Mouse (Mus musculus) liver, embryonic 14.5 days (tissue): ENCODE data around the gene Ireb2.
A peak's percentile ranks its signal among the peaks of the same experiment; 100 is the strongest.

ENCODE experiments used
- CTCF ChIP-seq: IDR thresholded peaks from 2 replicates; pipeline ENCODE4 v1.5.1; 2016; ENCODE audit warnings: antibody characterized with exemption, low read depth, control low read depth
- EP300 ChIP-seq: IDR thresholded peaks from 2 replicates; pipeline ENCODE4 v1.6.1; 2016; ENCODE audit warnings: antibody characterized with exemption, low read depth

GRCm38 (mm10) chr9:54931765-54932164, 68.2 kb downstream of the Ireb2 start:
- TF ChIP-seq CTCF (peak; percentile 51), EP300 (no peak)
